Mouse (Mus musculus): Measurements from ENCODE around the gene Med9.
A peak's percentile ranks its signal among the peaks of the same experiment; 100 is the strongest.

Med9 gene

GRCm38 (mm10) chr11:59947752-59948400 lies at the start of gene Med9:
Med9 (plus strand) TSS chr11:59948206.
- DNase-seq (ENCODE audit: low spot score), result peak; percentile 82

GRCm38 (mm10) chr11:59899711-59900685 lies 48.0 kb upstream of the Med9 start:
- DNase-seq (ENCODE audit: low spot score), result no peak

GRCm38 (mm10) chr11:59900995-59901394 lies 47.0 kb upstream of the Med9 start:
- DNase-seq (ENCODE audit: low spot score), result no peak

- DNase-seq (ENCODE audit: low spot score), result no peak
Measured at GRCm38 (mm10) chr11:59902045-59902726, 45.8 kb upstream of the Med9 start.

GRCm38 (mm10) chr11:59906521-59907123 lies 41.4 kb upstream of the Med9 start:
- DNase-seq (ENCODE audit: low spot score), result no peak

GRCm38 (mm10) chr11:59908446-59908845 lies 39.6 kb upstream of the Med9 start:
- DNase-seq (ENCODE audit: low spot score), result no peak

GRCm38 (mm10) chr11:59910586-59910985 lies 37.4 kb upstream of the Med9 start:
- DNase-seq (ENCODE audit: low spot score), result no peak

GRCm38 (mm10) chr11:59911523-59911922 lies 36.5 kb upstream of the Med9 start:
- no peak for DNase-seq (ENCODE audit: low spot score)

GRCm38 (mm10) chr11:59913702-59914101 lies 34.3 kb upstream of the Med9 start:
- DNase-seq (ENCODE audit: low spot score), result no peak

- no peak for DNase-seq (ENCODE audit: low spot score)
Measured at GRCm38 (mm10) chr11:59918014-59918413, 30.0 kb upstream of the Med9 start.

- DNase-seq (ENCODE audit: low spot score), result no peak
Measured at GRCm38 (mm10) chr11:59919401-59919800, 28.6 kb upstream of the Med9 start.

GRCm38 (mm10) chr11:59920331-59920730 lies 27.7 kb upstream of the Med9 start:
- no peak for DNase-seq (ENCODE audit: low spot score)

- DNase-seq (ENCODE audit: low spot score), result no peak
Measured at GRCm38 (mm10) chr11:59921265-59921664, 26.7 kb upstream of the Med9 start.

GRCm38 (mm10) chr11:59930031-59930430 lies 18.0 kb upstream of the Med9 start:
- no peak for DNase-seq (ENCODE audit: low spot score)

GRCm38 (mm10) chr11:59932560-59933337 lies 15.3 kb upstream of the Med9 start:
- DNase-seq (ENCODE audit: low spot score), result no peak

GRCm38 (mm10) chr11:59933943-59934342 lies 14.1 kb upstream of the Med9 start:
- no peak for DNase-seq (ENCODE audit: low spot score)

GRCm38 (mm10) chr11:59937023-59937422 lies 11.0 kb upstream of the Med9 start:
- no peak for DNase-seq (ENCODE audit: low spot score)

- no peak for DNase-seq (ENCODE audit: low spot score)
Measured at GRCm38 (mm10) chr11:59937615-59938014, 10.4 kb upstream of the Med9 start.

GRCm38 (mm10) chr11:59939821-59940220 lies 8.2 kb upstream of the Med9 start:
- DNase-seq (ENCODE audit: low spot score), result no peak

GRCm38 (mm10) chr11:59940645-59941044 lies 7.4 kb upstream of the Med9 start:
- DNase-seq (ENCODE audit: low spot score), result no peak

GRCm38 (mm10) chr11:59941391-59941790 lies 6.6 kb upstream of the Med9 start:
- DNase-seq (ENCODE audit: low spot score), result no peak
